Mouse (Mus musculus) MEL (cell line): ENCODE measurements around the gene Stag2. TPM values are rescaled to one million over a fixed set of nuclear protein-coding genes. Genes with fewer than 3 reads are reported as not detected.

ENCODE experiments used
- DNase-seq: peaks from one replicate; pipeline ENCODE4 v3.0.0; 2011; ENCODE audit warnings: low read depth, low spot score
- H3K27ac ChIP-seq: 2 replicates; pipeline ENCODE4 v1.5.1; 2012; ENCODE audit warnings: low read depth, mild to moderate bottlenecking, control low read depth, low read length, moderate library complexity; ENCODE audit not compliant: control insufficient read depth
- H3K27me3 ChIP-seq, 2 experiments: fragments of 150-350 bp in 1 of 2; sonication (generic) in 1 of 2; 2 replicates each; pipeline ENCODE4 v1.6.1; 2012; ENCODE audit warnings: low read length in 2 of 2, mild to moderate bottlenecking in 2 of 2, improper control_type of control experiment in 1 of 2, moderate library complexity in 1 of 2; ENCODE audit not compliant: insufficient read depth in 2 of 2, control insufficient read depth in 1 of 2
- H3K36me3 ChIP-seq, 2 experiments: 2 replicates each; pipeline ENCODE4 v1.6.1; 2012 to 2014; ENCODE audit warnings: low read length in 2 of 2, improper control_type of control experiment in 1 of 2, inconsistent platforms in 1 of 2, mild to moderate bottlenecking in 1 of 2; ENCODE audit not compliant: insufficient read depth in 2 of 2, control insufficient read depth in 1 of 2
- H3K4me1 ChIP-seq, 2 experiments: fragments of 150-350 bp in 1 of 2; sonication (generic) in 1 of 2; 2 replicates each; pipeline ENCODE4 v1.6.1; 2012; ENCODE audit warnings: low read length in 2 of 2, improper control_type of control experiment in 1 of 2, mild to moderate bottlenecking in 1 of 2; ENCODE audit not compliant: insufficient read depth in 2 of 2, control insufficient read depth in 1 of 2
- H3K4me3 ChIP-seq, 2 experiments: fragments of 150-350 bp in 1 of 2; sonication (generic) in 1 of 2; 2 replicates each; pipeline ENCODE4 v1.5.1; 2012; ENCODE audit warnings: low read depth in 2 of 2, low read length in 2 of 2, mild to moderate bottlenecking in 2 of 2, moderate library complexity in 2 of 2, control low read depth in 1 of 2, improper control_type of control experiment in 1 of 2; ENCODE audit not compliant: control insufficient read depth in 1 of 2, insufficient read depth in 1 of 2
- H3K79me2 ChIP-seq: 2 replicates; pipeline ENCODE4 v1.6.1; 2012; ENCODE audit warnings: mild to moderate bottlenecking, low read length, moderate library complexity; ENCODE audit not compliant: control insufficient read depth, poor library complexity, insufficient read depth
- H3K9ac ChIP-seq: 2 replicates; pipeline ENCODE4 v1.6.1; 2012; ENCODE audit warnings: low read depth, mild to moderate bottlenecking, control low read depth, low read length, moderate library complexity; ENCODE audit not compliant: control insufficient read depth, poor library complexity, severe bottlenecking
- H3K9me3 ChIP-seq: fragments of 150-350 bp; sonication (generic); replicated peaks from 2 replicates; pipeline ENCODE4 v1.6.1; 2012; ENCODE audit warnings: mild to moderate bottlenecking, low read length, improper control_type of control experiment, moderate library complexity; ENCODE audit not compliant: insufficient read depth
- BHLHE40 ChIP-seq: IDR thresholded peaks from 2 replicates; pipeline ENCODE4 v1.6.1; 2012; ENCODE audit warnings: low read depth, mild to moderate bottlenecking, inconsistent platforms, low read length, improper control_type of control experiment, borderline replicate concordance
- CHD2 ChIP-seq: IDR thresholded peaks from 2 replicates; pipeline ENCODE4 v1.6.1; 2011; ENCODE audit warnings: low read length, improper control_type of control experiment
- E2F4 ChIP-seq: IDR thresholded peaks from 2 replicates; pipeline ENCODE4 v1.6.1; 2011; ENCODE audit warnings: low read depth, low read length, improper control_type of control experiment, borderline replicate concordance
- ELF1 ChIP-seq: IDR thresholded peaks from 2 replicates; pipeline ENCODE4 v1.6.1; 2014; ENCODE audit warnings: low read depth, mild to moderate bottlenecking, inconsistent platforms, low read length, improper control_type of control experiment, moderate library complexity
- EP300 ChIP-seq, 2 experiments: IDR thresholded peaks; 2 replicates each; pipeline ENCODE4 v1.6.1; 2011; ENCODE audit warnings: improper control_type of control experiment in 2 of 2, low read length in 2 of 2, low read depth in 1 of 2, mild to moderate bottlenecking in 1 of 2
- ETS1 ChIP-seq: IDR thresholded peaks from 2 replicates; pipeline ENCODE4 v1.6.1; 2012; ENCODE audit warnings: low read depth, mild to moderate bottlenecking, inconsistent platforms, low read length, improper control_type of control experiment, moderate library complexity
- MAX ChIP-seq: IDR thresholded peaks from 2 replicates; pipeline ENCODE4 v1.6.1; 2011; ENCODE audit warnings: low read length, improper control_type of control experiment
- MEF2A ChIP-seq: IDR thresholded peaks from 2 replicates; pipeline ENCODE4 v1.6.1; 2014; ENCODE audit warnings: low read depth, mild to moderate bottlenecking, inconsistent platforms, low read length, improper control_type of control experiment; ENCODE audit not compliant: poor library complexity, insufficient replicate concordance, severe bottlenecking; ENCODE audit errors: extremely low read depth
- MYB ChIP-seq: IDR thresholded peaks from 2 replicates; pipeline ENCODE4 v1.6.1; 2011; ENCODE audit warnings: mild to moderate bottlenecking, low read depth, low read length, improper control_type of control experiment
- MYC ChIP-seq: IDR thresholded peaks from 2 replicates; pipeline ENCODE4 v1.6.1; 2011; ENCODE audit warnings: low read depth, mild to moderate bottlenecking, low read length, improper control_type of control experiment, moderate library complexity
- NRF1 ChIP-seq: IDR thresholded peaks from 2 replicates; pipeline ENCODE4 v1.6.1; 2014; ENCODE audit warnings: low read depth, mild to moderate bottlenecking, inconsistent platforms, low read length, improper control_type of control experiment, moderate library complexity; ENCODE audit not compliant: poor library complexity, insufficient read depth, severe bottlenecking
- POLR2A ChIP-seq, 2 experiments: IDR thresholded peaks; 2 replicates each; pipeline ENCODE4 v1.6.1; 2011 to 2012; ENCODE audit warnings: low read length in 2 of 2, mild to moderate bottlenecking in 2 of 2, control low read depth in 1 of 2, improper control_type of control experiment in 1 of 2, low read depth in 1 of 2, moderate library complexity in 1 of 2; ENCODE audit not compliant: control insufficient read depth in 1 of 2, insufficient read depth in 1 of 2, poor library complexity in 1 of 2
- POLR2AphosphoS2 ChIP-seq: IDR thresholded peaks from 2 replicates; pipeline ENCODE4 v1.6.1; 2011; ENCODE audit warnings: low read length, improper control_type of control experiment
- POLR2AphosphoS5 ChIP-seq: IDR thresholded peaks from 2 replicates; pipeline ENCODE4 v1.6.1; 2012; ENCODE audit warnings: low read depth, borderline replicate concordance, mild to moderate bottlenecking, inconsistent platforms, low read length, moderate library complexity, mixed read lengths
- RAD21 ChIP-seq: IDR thresholded peaks from 2 replicates; pipeline ENCODE4 v1.6.1; 2011; ENCODE audit warnings: mild to moderate bottlenecking, low read depth, low read length, improper control_type of control experiment
- RCOR1 ChIP-seq: IDR thresholded peaks from 2 replicates; pipeline ENCODE4 v1.6.1; 2012; ENCODE audit warnings: low read depth, mild to moderate bottlenecking, inconsistent platforms, low read length, improper control_type of control experiment
- SIN3A ChIP-seq: IDR thresholded peaks from 2 replicates; pipeline ENCODE4 v1.6.1; 2012; ENCODE audit warnings: low read length, improper control_type of control experiment, inconsistent platforms
- TAL1 ChIP-seq: IDR thresholded peaks from 2 replicates; pipeline ENCODE4 v1.6.1; 2012; ENCODE audit warnings: mild to moderate bottlenecking, inconsistent platforms, low read length, moderate library complexity, mixed read lengths
- TCF12 ChIP-seq: IDR thresholded peaks from 2 replicates; pipeline ENCODE4 v1.6.1; 2014; ENCODE audit warnings: low read depth, mild to moderate bottlenecking, inconsistent platforms, low read length, improper control_type of control experiment, moderate library complexity
- USF1 ChIP-seq: IDR thresholded peaks from 2 replicates; pipeline ENCODE4 v1.6.1; 2014; ENCODE audit warnings: low read depth, mild to moderate bottlenecking, inconsistent platforms, low read length, improper control_type of control experiment, moderate library complexity
- USF2 ChIP-seq, 2 experiments: IDR thresholded peaks; 2 replicates each; pipeline ENCODE4 v1.6.1; 2011 to 2012; ENCODE audit warnings: improper control_type of control experiment in 2 of 2, low read length in 2 of 2, borderline replicate concordance in 1 of 2, inconsistent platforms in 1 of 2, low read depth in 1 of 2, mild to moderate bottlenecking in 1 of 2; ENCODE audit not compliant: insufficient read depth in 1 of 2
- ZKSCAN1 ChIP-seq: IDR thresholded peaks from 2 replicates; pipeline ENCODE4 v1.6.1; 2012; ENCODE audit warnings: low read depth, mild to moderate bottlenecking, inconsistent platforms, low read length, improper control_type of control experiment, moderate library complexity
- ZMIZ1 ChIP-seq: IDR thresholded peaks from 2 replicates; pipeline ENCODE4 v1.6.1; 2012; ENCODE audit warnings: low read depth, mild to moderate bottlenecking, inconsistent platforms, low read length, improper control_type of control experiment, moderate library complexity
- polyA plus RNA-seq, 2 experiments: library from polyadenylated mRNA; stranded (reverse) in 1 of 2; unstranded in 1 of 2; fragments of >175 nt in 1 of 2; fragments of >200 nt in 1 of 2; gene quantifications; 2 replicates each; pipeline versions ENCODE4 v1.2.1 to v1.2.4; 2012; ENCODE audit warnings: low replicate concordance in 2 of 2, low read depth in 1 of 2; ENCODE audit not compliant: insufficient read length in 2 of 2, insufficient read depth in 1 of 2, missing spikeins in 1 of 2
- total RNA-seq: library from RNA; depleted of rRNA; stranded (reverse); fragments of 300-350 nt; gene quantifications from 2 replicates; pipeline ENCODE4 v1.2.3, GENCODE M21; 2012

The Stag2 gene
- total and polyA plus RNA-seq, 3 experiments, result 18.0 to 22.9 TPM; not detected in 1

- Histone ChIP-seq H3K27me3 (no peaks in the 10 kb centered on the region), H3K9ac (no peak overlapping the region), H3K79me2 (no peaks in the 10 kb centered on the region)
- DNase-seq, result no peak
- TF ChIP-seq POLR2A (IDR thresholded peaks at IDR 0.05; ENCODE audit: control insufficient read depth in 1 of 2, insufficient read depth in 1 of 2, low read depth in 1 of 2, low read length in 2 of 2, poor library complexity in 1 of 2), result no peak
- TF ChIP-seq ELF1, result no peak
- TF ChIP-seq USF2 (IDR thresholded peaks at IDR 0.05; ENCODE audit: borderline replicate concordance in 1 of 2, insufficient read depth in 1 of 2, low read depth in 1 of 2, low read length in 2 of 2), result no peak
- TF ChIP-seq EP300 (IDR thresholded peaks at IDR 0.05; ENCODE audit: low read depth in 1 of 2, low read length in 2 of 2), result no peak
- no peak for TF ChIP-seq ETS1
- TF ChIP-seq TCF12, result no peak
- TF ChIP-seq RCOR1, result no peak
- no peak for TF ChIP-seq MYC
- TF ChIP-seq RAD21, result no peak
- TF ChIP-seq, all 39 proteins: peak for 0
- Histone ChIP-seq H3K36me3 (no peaks in the 10 kb centered on the region; a peak in 1 of 4 replicates), H3K9me3 (no peaks in the 10 kb centered on the region), H3K27ac (no peak overlapping the region), H3K4me1 (no peaks in the 10 kb centered on the region), H3K4me3 (no peak overlapping the region)
These were observed 42.0 kb upstream of the Stag2 start for GRCm38 (mm10) chrX:42107137-42107536.

GRCm38 (mm10) chrX:42110585-42110984 lies 38.5 kb upstream of the Stag2 start:
- Histone ChIP-seq H3K9ac (no peak overlapping the region), H3K79me2 (no peaks in the 10 kb centered on the region), H3K27me3 (no peaks in the 10 kb centered on the region), H3K4me1 (no peaks in the 10 kb centered on the region), H3K4me3 (no peak overlapping the region), H3K9me3 (no peaks in the 10 kb centered on the region), H3K27ac (no peak overlapping the region), H3K36me3 (no peaks in the 10 kb centered on the region; a peak in 1 of 4 replicates)
- DNase-seq, result no peak
- TF ChIP-seq POLR2A (IDR thresholded peaks at IDR 0.05; ENCODE audit: control insufficient read depth in 1 of 2, insufficient read depth in 1 of 2, low read depth in 1 of 2, low read length in 2 of 2, poor library complexity in 1 of 2), result no peak
- no peak for TF ChIP-seq RAD21
- TF ChIP-seq ZMIZ1, result no peak
- no peak for TF ChIP-seq BHLHE40
- TF ChIP-seq POLR2AphosphoS2, result no peak

- Histone ChIP-seq H3K9ac (no peak overlapping the region), H3K9me3 (no peaks in the 10 kb centered on the region), H3K27ac (no peak overlapping the region), H3K4me3 (no peak overlapping the region), H3K36me3 (no peaks in the 10 kb centered on the region), H3K27me3 (no peaks in the 10 kb centered on the region), H3K79me2 (no peaks in the 10 kb centered on the region), H3K4me1 (no peaks in the 10 kb centered on the region)
- no peak for TF ChIP-seq MYB
- TF ChIP-seq TAL1, result no peak
- TF ChIP-seq MEF2A, result no peak
- TF ChIP-seq SIN3A, result no peak
- TF ChIP-seq E2F4, result no peak
- no peak for TF ChIP-seq NRF1
- no peak for TF ChIP-seq TCF12
- TF ChIP-seq USF1, result no peak
- TF ChIP-seq EP300 (IDR thresholded peaks at IDR 0.05; ENCODE audit: low read depth in 1 of 2, low read length in 2 of 2), result no peak
- TF ChIP-seq MAX, result no peak
- TF ChIP-seq POLR2AphosphoS5, result no peak
- TF ChIP-seq CHD2, result no peak
- no peak for TF ChIP-seq ZKSCAN1
- TF ChIP-seq BHLHE40, result no peak
- no peak for DNase-seq
These were observed 29.6 kb upstream of the Stag2 start for GRCm38 (mm10) chrX:42119442-42120048.
